Mouse (Mus musculus) limb, embryonic 15.5 days (tissue): Measurements from ENCODE around the gene Zfp619. TPM values are rescaled to one million over a fixed set of nuclear protein-coding genes. Genes with fewer than 3 reads are reported as not detected.
"Not testable (repeated sequence)": the region's sequence is repeated elsewhere in the genome, so short reads cannot be mapped to it uniquely, and the experiment has no call there.

Source experiments
- ATAC-seq: fragments of 200-750 bp; cut with Nextera tagmentation; 2 replicates; pipeline ENCODE4 v1.8.0; 2017; ENCODE audit warnings: low read depth, moderate TSS enrichment; ENCODE audit not compliant: insufficient number of reproducible peaks, low FRiP score, low TSS enrichment
- H3K27ac ChIP-seq: fragments of 300-500 bp; sonication (generic); 2 replicates; pipeline ENCODE4 v1.5.1; 2015; ENCODE audit warnings: moderate library complexity, mild to moderate bottlenecking, inconsistent platforms
- H3K27me3 ChIP-seq: fragments of 300-500 bp; sonication (generic); 2 replicates; pipeline ENCODE4 v1.6.1; 2015; ENCODE audit warnings: inconsistent platforms
- H3K36me3 ChIP-seq: fragments of 300-500 bp; sonication (generic); 2 replicates; pipeline ENCODE4 v1.6.1; 2015; ENCODE audit warnings: inconsistent platforms
- H3K4me1 ChIP-seq: fragments of 300-500 bp; sonication (generic); 2 replicates; pipeline ENCODE4 v1.6.1; 2015; ENCODE audit warnings: inconsistent platforms
- H3K4me2 ChIP-seq: fragments of 300-500 bp; sonication (generic); 2 replicates; pipeline ENCODE4 v1.6.1; 2015; ENCODE audit warnings: mild to moderate bottlenecking, inconsistent platforms
- H3K4me3 ChIP-seq: fragments of 300-500 bp; sonication (generic); 2 replicates; pipeline ENCODE4 v1.5.1; 2015; ENCODE audit warnings: mild to moderate bottlenecking, inconsistent platforms
- H3K9ac ChIP-seq: fragments of 300-500 bp; sonication (generic); 2 replicates; pipeline ENCODE4 v1.6.1; 2015; ENCODE audit warnings: inconsistent platforms
- H3K9me3 ChIP-seq: fragments of 300-500 bp; sonication (generic); 2 replicates; pipeline ENCODE4 v1.6.1; 2016; ENCODE audit warnings: inconsistent platforms
- WGBS: fragments of 180-500 bp; shearing (Covaris S2); methylation state at CpG from one replicate; pipeline ENCODE4 v1.1.7; 2015; 5-methylcytosine and 5-hydroxymethylcytosine counted together
- polyA plus RNA-seq: library from polyadenylated mRNA; unstranded; fragments of >200 nt; fragmentation: Nextera tagmentation; extraction: Ambion mirVana; gene quantifications from 2 replicates; pipeline ENCODE4 v1.2.1, GENCODE M21; 2015

Zfp619 gene
- polyA plus RNA-seq, 1 experiment from 2014 or later = 1.3 TPM

DNA sequence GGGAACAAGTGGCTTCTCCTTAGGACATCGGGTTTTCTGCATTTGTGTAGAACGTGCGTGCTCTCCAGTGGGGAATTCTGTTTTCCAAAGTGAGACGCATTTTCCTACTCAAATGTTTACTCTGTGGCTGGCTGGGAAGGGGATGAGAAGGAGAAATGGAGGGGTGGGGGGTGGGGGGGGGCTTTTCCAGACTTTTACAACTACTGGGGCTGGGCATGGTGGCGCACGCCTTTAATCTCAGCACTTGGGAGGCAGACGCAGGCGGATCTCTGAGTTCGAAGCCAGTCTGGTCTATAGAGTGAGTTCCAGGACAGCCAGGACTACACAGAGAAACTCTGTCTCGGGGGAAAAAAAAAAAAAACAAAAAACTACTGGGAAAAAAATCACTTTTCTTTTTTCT, 27.6 kb downstream of the Zfp619 start:
- peak overlapping the region; percentile 95 for H3K27ac ChIP-seq
- no peak for ATAC-seq

DNA sequence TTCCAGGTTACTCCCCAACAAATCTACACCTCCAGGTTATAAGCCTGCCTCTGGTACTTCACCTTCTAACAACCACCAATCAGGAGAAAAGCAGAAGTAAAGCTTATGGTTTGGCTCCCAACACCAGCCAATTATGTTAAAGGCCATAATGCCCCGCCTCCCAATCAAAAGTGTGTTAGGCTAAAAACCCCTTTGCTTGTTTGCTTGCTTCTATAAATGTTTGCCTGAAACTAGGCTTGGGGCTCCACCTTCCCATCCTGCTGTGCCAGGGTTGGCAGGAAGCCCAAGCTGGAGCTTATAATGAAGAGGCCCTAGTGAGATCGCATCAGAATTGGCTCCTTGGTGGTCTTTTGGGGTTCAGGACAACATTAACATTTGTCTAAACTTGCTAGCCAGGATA, 31.8 kb downstream of the Zfp619 start:
- Histone ChIP-seq H3K27ac (no peak overlapping the region), H3K9me3 (no peaks in the 10 kb centered on the region), H3K4me1 (peaks cover 7% of the 10 kb centered on the region; the same call in 1 of the 2 replicates), H3K27me3 (no peaks in the 10 kb centered on the region), H3K9ac (no peak overlapping the region), H3K4me2 (no peak overlapping the region), H3K4me3 (no peak overlapping the region), H3K36me3 (no peaks in the 10 kb centered on the region)
- 79% methylated on average over 2 of the region's 2 CpGs for WGBS
- ATAC-seq = no peak

More for the DNA sequence above, 27.6 kb downstream of the Zfp619 start:
- H3K9me3 ChIP-seq = no peaks in the 10 kb centered on the region
- H3K9ac ChIP-seq = peak overlapping the region; percentile 69; the same call in 1 of the 2 replicates
- H3K4me3 ChIP-seq = peak overlapping the region; percentile 68
- peak overlapping the region; percentile 58 for H3K4me2 ChIP-seq
- 38% methylated on average over 10 of the region's 10 CpGs for WGBS
- no peaks in the 10 kb centered on the region for H3K36me3 ChIP-seq
- no peaks in the 10 kb centered on the region for H3K27me3 ChIP-seq
- 0 out of 2 replicates have a peak, but pooled peaks cover 2% of the 10 kb centered on the region for H3K4me1 ChIP-seq

DNA sequence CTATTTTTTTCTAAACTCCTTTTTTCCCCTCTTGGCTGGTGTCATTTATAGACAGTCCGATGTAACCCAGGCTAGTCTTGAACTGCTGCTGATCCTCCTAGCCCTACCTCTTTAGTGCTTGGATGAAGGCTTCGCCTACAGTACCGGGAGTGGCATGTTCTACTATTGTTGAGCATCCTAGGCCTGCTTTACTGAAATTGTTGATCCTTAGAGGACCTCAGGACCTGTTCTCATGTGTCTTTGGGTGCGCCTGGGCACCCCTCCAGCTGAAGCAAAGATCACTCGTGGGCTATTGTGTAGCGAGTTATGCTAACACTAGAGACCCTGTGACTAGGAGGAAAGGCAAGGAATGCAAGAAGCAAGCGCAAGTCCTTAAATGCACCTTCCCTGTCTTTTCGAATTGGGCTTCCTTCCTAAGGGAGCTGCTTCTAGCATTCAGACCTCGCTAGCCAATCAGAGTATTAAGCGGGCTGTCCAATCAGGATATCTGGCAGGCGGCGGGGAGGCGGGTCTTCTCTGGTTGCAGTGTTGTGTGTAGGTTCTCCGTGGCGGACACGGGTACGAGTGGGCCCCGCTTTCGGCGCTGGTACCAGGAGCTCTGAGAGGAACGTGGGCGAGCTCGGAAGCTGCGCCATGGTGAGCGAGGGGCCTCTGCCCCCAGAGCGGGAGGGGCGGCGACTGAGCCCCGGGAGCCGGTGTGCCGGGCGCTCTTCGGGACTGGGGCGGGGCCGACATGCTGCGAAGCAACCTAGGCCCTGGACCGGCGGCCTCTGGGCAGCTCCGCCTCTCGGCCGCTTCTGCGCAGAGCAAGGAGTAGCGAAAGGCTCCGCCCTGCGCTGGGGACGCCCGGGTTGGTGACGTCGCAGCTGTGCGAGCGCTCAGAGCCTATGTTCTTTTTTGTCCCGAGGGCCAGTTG, 34.7 kb downstream of the Zfp619 start:
- Histone ChIP-seq H3K4me2 (peak overlapping the region; percentile 60), H3K4me3 (peak overlapping the region; percentile 83), H3K4me1 (peaks cover 7% of the 10 kb centered on the region; the same call in 1 of the 2 replicates), H3K27ac (peak overlapping the region; percentile 97), H3K36me3 (peaks cover 6% of the 10 kb centered on the region), H3K9me3 (no peaks in the 10 kb centered on the region), H3K27me3 (no peaks in the 10 kb centered on the region), H3K9ac (peak overlapping the region; percentile 76)
- ATAC-seq = peak; percentile 100
- WGBS = 3% methylated on average over 52 of the region's 52 CpGs

DNA sequence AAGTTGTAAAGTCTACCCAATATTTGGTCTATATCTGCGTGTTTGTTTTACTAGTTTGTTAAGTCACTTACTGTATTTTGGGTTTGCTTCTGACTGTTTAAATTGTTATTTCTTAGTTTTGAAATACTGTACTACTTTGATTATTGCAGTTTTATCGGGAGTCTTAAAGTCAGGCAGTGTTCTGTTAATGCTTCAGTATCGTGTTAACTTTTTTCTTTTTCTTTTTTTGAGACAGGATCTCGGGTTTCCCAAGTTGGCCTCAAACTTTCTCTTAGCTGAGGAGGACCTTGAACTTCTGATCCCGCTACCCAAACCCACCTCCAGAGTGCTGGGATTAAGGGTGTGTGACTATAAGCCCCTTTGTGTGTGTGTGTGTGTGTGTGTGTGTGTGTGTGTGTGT, 35.4 kb downstream of the Zfp619 start:
- no peaks in the 10 kb centered on the region for H3K9me3 ChIP-seq
- peak overlapping the region; percentile 97 for H3K27ac ChIP-seq
- H3K4me2 ChIP-seq = peak overlapping the region; percentile 60
- H3K36me3 ChIP-seq = peaks cover 8% of the 10 kb centered on the region
- 0 out of 2 replicates have a peak overlapping the region, but pooled peaks have one; percentile 20 for H3K9ac ChIP-seq
- H3K27me3 ChIP-seq = no peaks in the 10 kb centered on the region
- peaks cover 7% of the 10 kb centered on the region; the same call in 1 of the 2 replicates for H3K4me1 ChIP-seq
- WGBS = 5% methylated on average over 5 of the region's 5 CpGs
- ATAC-seq = no peak
- peak overlapping the region; percentile 83 for H3K4me3 ChIP-seq

DNA sequence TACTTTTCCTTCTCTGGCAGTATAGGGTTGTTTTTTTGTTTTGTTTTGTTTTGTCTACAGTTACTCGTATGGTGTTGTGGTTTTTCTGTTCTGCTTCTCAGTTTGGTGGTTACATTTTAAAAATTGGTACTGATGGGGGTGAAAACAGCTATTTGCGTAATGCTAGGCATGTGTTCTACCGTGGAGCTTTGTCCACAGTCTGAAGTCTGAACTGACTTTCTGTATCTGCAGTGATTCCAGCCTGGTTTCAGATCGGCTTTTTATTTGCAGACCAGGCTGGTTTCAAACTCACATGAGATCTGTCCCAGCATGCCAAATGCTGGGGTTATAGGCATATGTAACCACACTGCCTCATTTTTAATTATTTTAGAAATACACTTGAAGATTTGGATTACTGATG, 36.3 kb downstream of the Zfp619 start:
- H3K9me3 ChIP-seq = no peaks in the 10 kb centered on the region
- 73% methylated on average over 4 of the region's 4 CpGs for WGBS
- H3K9ac ChIP-seq = no peak overlapping the region
- no peak for ATAC-seq
- H3K27me3 ChIP-seq = no peaks in the 10 kb centered on the region
- H3K27ac ChIP-seq = no peak overlapping the region
- H3K36me3 ChIP-seq = peaks cover 8% of the 10 kb centered on the region
- peaks cover 7% of the 10 kb centered on the region; the same call in 1 of the 2 replicates for H3K4me1 ChIP-seq
- H3K4me3 ChIP-seq = no peak overlapping the region
- no peak overlapping the region for H3K4me2 ChIP-seq

DNA sequence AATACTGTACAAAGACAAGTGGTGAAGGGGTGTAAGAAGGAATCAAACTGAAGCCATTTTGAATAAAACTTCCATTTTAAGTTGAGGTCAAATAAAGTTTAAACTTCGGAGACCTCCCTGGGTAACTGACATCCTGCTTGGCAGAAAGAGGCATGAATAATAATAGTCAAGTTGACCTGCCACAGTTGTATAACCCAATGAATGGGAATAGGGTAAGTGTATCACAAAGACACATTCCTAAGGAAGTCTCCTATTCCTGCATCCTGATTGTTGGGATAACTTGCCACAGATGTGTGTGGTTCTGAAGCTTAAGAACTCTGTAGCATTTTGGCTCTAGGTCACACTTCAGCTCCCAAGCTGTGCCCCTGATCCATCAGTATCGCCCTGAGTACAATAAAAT, 62.5 kb downstream of the Zfp619 start:
- no peak overlapping the region for H3K27ac ChIP-seq
- H3K9ac ChIP-seq = no peak overlapping the region
- WGBS = 88% methylated on average over 2 of the region's 2 CpGs
- no peaks in the 10 kb centered on the region for H3K27me3 ChIP-seq
- no peaks in the 10 kb centered on the region; the same call in 1 of the 2 replicates for H3K36me3 ChIP-seq
- H3K4me2 ChIP-seq = no peak overlapping the region
- ATAC-seq = no peak
- no peaks in the 10 kb centered on the region for H3K9me3 ChIP-seq
- no peak overlapping the region for H3K4me3 ChIP-seq
- no peaks in the 10 kb centered on the region for H3K4me1 ChIP-seq

DNA sequence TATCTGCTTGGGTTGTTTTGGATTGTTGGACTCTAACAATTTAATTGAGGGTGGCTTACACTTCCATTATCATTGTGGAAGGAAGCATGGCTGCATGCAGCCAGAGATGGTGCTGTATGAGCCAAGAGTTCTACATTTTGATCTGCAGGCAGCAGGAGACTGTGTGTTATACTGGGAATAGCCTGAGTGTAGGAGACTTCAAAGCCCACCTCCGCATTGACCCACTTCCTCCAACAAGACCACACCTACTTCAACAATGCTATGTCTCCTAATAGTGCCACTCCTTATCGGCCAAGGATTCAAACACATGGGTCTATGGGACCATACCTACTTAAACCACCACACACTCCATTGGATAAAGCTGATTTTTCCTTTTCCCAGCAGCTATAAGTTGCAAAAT, 63.0 kb downstream of the Zfp619 start:
- Histone ChIP-seq H3K27me3 (no peaks in the 10 kb centered on the region), H3K4me3 (no peak overlapping the region), H3K27ac (no peak overlapping the region), H3K4me2 (no peak overlapping the region), H3K9ac (no peak overlapping the region), H3K9me3 (no peaks in the 10 kb centered on the region), H3K4me1 (no peaks in the 10 kb centered on the region), H3K36me3 (no peaks in the 10 kb centered on the region)
- 98% methylated on average over 2 of the region's 2 CpGs for WGBS
- no peak for ATAC-seq

DNA sequence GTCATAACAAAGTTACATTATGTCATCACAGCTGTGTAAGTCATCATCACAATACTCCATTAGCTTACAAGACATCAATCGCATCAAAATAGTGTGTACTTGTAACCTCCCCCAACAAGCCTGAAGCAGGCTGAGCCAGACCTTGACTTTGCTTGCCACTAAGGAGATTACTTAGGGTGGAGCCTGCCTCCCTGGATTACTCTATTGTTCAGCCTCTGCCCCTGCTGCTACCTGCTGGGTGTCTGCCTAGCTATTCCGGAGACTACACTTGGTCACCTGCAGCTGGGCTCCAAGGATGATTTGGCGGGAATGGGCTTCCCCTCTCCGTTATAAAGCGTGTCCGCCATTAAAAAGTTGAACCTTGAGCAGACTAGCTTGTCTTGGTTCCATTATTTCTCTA, 69.3 kb downstream of the Zfp619 start:
- not testable (repeated sequence) for H3K27me3 ChIP-seq, H3K4me2 ChIP-seq, H3K9me3 ChIP-seq, H3K9ac ChIP-seq, ATAC-seq, H3K4me1 ChIP-seq, H3K4me3 ChIP-seq, H3K36me3 ChIP-seq, H3K27ac ChIP-seq
- 70% methylated on average over 6 of the region's 6 CpGs for WGBS

DNA sequence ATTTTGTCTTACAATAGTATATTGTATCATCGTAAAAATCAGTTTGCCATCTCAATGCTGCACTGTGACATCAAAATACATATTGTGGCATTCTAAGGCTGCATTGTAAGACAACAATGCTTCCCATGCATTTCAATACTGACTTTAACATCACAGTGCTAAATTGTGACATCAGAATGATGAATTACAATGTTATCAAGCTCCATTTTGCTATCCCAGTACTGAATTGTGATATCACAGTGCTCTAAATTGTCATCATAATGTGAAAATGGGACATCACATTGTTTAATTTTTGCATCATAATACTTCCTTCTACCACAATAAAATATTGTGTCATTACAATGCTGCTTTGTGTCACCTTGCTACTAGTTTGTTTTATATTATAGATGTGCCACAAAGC, 70.5 kb downstream of the Zfp619 start:
- WGBS = 91% methylated on average over 1 of the region's 1 CpGs
- H3K36me3 ChIP-seq = no peaks in the 10 kb centered on the region
- ATAC-seq = no peak
- H3K4me2 ChIP-seq = peak overlapping the region; percentile 63
- no peaks in the 10 kb centered on the region for H3K27me3 ChIP-seq
- no peak overlapping the region for H3K27ac ChIP-seq
- no peak overlapping the region for H3K9ac ChIP-seq
- no peaks in the 10 kb centered on the region for H3K4me1 ChIP-seq
- peak overlapping the region; percentile 46 for H3K4me3 ChIP-seq
- no peaks in the 10 kb centered on the region for H3K9me3 ChIP-seq

DNA sequence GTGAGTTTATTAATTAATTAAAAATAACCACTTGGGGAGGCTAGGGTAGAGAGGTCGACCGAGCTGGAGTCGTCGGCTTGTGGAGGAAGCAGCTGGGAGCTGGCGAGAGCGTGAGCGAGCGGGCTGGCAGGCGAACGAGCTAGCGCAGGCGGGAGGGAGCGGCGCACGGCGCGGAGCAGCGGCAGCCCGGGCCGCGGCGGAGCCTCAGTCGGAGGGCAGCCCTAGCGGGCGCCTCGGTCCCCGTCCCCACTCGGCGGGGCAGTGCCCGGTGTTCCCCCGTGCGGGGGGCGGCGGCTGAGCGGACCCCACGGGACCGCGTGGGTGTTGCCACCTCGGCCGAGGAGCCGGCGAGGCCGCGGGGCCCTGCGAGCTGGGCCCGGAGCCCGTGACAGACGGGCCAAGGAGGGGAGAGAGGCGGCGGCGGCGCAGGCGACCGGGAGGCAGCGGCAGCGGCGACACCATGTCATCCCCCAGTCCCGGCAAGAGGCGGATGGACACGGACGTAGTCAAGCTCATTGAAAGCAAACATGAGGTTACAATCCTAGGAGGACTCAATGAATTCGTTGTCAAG, 71.0 kb downstream of the Zfp619 start:
- not testable (repeated sequence) for H3K27me3 ChIP-seq, H3K27ac ChIP-seq, H3K36me3 ChIP-seq, H3K4me1 ChIP-seq, H3K9me3 ChIP-seq, H3K9ac ChIP-seq
- peak overlapping the region; percentile 63 for H3K4me2 ChIP-seq
- H3K4me3 ChIP-seq = peak overlapping the region; percentile 46
- ATAC-seq = peak; percentile 69
- under 1% methylated on average over 37 of the region's 62 CpGs for WGBS

DNA sequence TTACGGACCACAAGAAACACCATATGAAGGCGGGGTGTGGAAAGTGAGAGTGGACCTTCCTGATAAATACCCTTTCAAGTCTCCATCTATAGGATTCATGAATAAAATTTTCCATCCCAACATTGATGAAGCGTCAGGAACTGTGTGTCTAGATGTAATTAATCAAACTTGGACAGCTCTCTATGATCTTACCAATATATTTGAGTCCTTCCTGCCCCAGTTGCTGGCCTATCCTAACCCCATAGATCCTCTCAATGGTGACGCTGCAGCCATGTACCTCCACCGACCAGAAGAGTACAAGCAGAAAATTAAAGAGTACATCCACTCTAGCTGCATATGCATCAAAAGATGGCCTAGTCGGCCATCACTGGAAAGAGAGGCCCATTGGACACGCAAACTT, 71.5 kb downstream of the Zfp619 start:
- Histone ChIP-seq H3K4me2 (peak overlapping the region; percentile 63), H3K4me3 (peak overlapping the region; percentile 46)
- H3K27me3 ChIP-seq, H3K36me3 ChIP-seq, H3K4me1 ChIP-seq, H3K9me3 ChIP-seq, ATAC-seq, H3K9ac ChIP-seq, H3K27ac ChIP-seq: not testable (repeated sequence)
- WGBS = 41% methylated on average over 7 of the region's 7 CpGs
